Mouse (Mus musculus): ENCODE results near the gene Nox1.
"Not testable (repeated sequence)": the region's sequence is repeated elsewhere in the genome, so short reads cannot be mapped to it uniquely, and the experiment has no call there.

Nox1 gene

GRCm38 (mm10) chrX:134221856-134222255, at the start of gene Nox1:
TSS of gene Nox1 (minus strand) at chrX:134221956.
- in situ Hi-C loops (cut with MboI, MseI), result no loop called here

GRCm38 (mm10) chrX:134262129-134262528, 40.4 kb upstream of the Nox1 start:
- in situ Hi-C loops (cut with MboI, MseI), result no loop called here

GRCm38 (mm10) chrX:134261191-134261590, 39.4 kb upstream of the Nox1 start:
- in situ Hi-C loops (cut with MboI, MseI), result no loop called here

- in situ Hi-C loops (cut with MboI, MseI), result no loop called here
Measured at GRCm38 (mm10) chrX:134248202-134248601, 26.4 kb upstream of the Nox1 start.

GRCm38 (mm10) chrX:134245946-134246345, 24.2 kb upstream of the Nox1 start:
- in situ Hi-C loops (cut with MboI, MseI), result no loop called here

- in situ Hi-C loops (cut with MboI, MseI), result no loop called here
Measured at GRCm38 (mm10) chrX:134238266-134238665, 16.5 kb upstream of the Nox1 start.

GRCm38 (mm10) chrX:134233048-134233447, 11.3 kb upstream of the Nox1 start:
- in situ Hi-C loops (cut with MboI, MseI), result no loop called here

GRCm38 (mm10) chrX:134220618-134221017, 1.1 kb downstream of the Nox1 start:
- in situ Hi-C loops (cut with MboI, MseI), result no loop called here

- in situ Hi-C loops (cut with MboI, MseI), result no loop called here
Measured at GRCm38 (mm10) chrX:134218161-134218560, 3.6 kb downstream of the Nox1 start.

GRCm38 (mm10) chrX:134211151-134211642, 10.6 kb downstream of the Nox1 start:
- in situ Hi-C loops (cut with MboI, MseI), result no loop called here

- in situ Hi-C loops (cut with MboI, MseI), result no loop called here
Measured at GRCm38 (mm10) chrX:134208491-134208890, 13.3 kb downstream of the Nox1 start.

- in situ Hi-C loops (cut with MboI, MseI), result not testable (repeated sequence)
Measured at GRCm38 (mm10) chrX:134187201-134187600, 34.6 kb downstream of the Nox1 start, which contains the start of gene Arl13a. TSS of gene Arl13a (plus strand) at chrX:134187501.

GRCm38 (mm10) chrX:134174699-134175098, 47.1 kb downstream of the Nox1 start:
- in situ Hi-C loops (cut with MboI, MseI), result no loop called here

GRCm38 (mm10) chrX:134170584-134170983, 51.2 kb downstream of the Nox1 start:
- in situ Hi-C loops (cut with MboI, MseI), result no loop called here

GRCm38 (mm10) chrX:134163484-134163883, 58.3 kb downstream of the Nox1 start:
- in situ Hi-C loops (cut with MboI, MseI), result no loop called here

- in situ Hi-C loops (cut with MboI, MseI), result no loop called here
Measured at GRCm38 (mm10) chrX:134162826-134163225, 58.9 kb downstream of the Nox1 start.

GRCm38 (mm10) chrX:134162043-134162720, 59.6 kb downstream of the Nox1 start, which contains the start of gene Xkrx:
TSS of gene Xkrx (minus strand) at chrX:134162076.
- in situ Hi-C loops (cut with MboI, MseI), result no loop called here

- in situ Hi-C loops (cut with MboI, MseI), result no loop called here
Measured at GRCm38 (mm10) chrX:134160442-134160841, 61.3 kb downstream of the Nox1 start.

GRCm38 (mm10) chrX:134158151-134158550, 63.6 kb downstream of the Nox1 start:
- in situ Hi-C loops (cut with MboI, MseI), result no loop called here

GRCm38 (mm10) chrX:134141986-134142385, 79.8 kb downstream of the Nox1 start:
- in situ Hi-C loops (cut with MboI, MseI), result no loop called here

- in situ Hi-C loops (cut with MboI, MseI), result no loop called here
Measured at GRCm38 (mm10) chrX:134141551-134141950, 80.2 kb downstream of the Nox1 start.

GRCm38 (mm10) chrX:134140024-134140423, 81.7 kb downstream of the Nox1 start:
- in situ Hi-C loops (cut with MboI, MseI), result no loop called here

- in situ Hi-C loops (cut with MboI, MseI), result no loop called here
Measured at GRCm38 (mm10) chrX:134133821-134134220, 87.9 kb downstream of the Nox1 start.

Measured in regulatory T cell (primary cell).